Mouse (Mus musculus): ENCODE data around the gene Txk. TPM values are rescaled to one million over a fixed set of nuclear protein-coding genes. Genes with fewer than 3 reads are reported as not detected.

Txk gene
- total RNA-seq, 1 experiment = 0.09 TPM

DNA sequence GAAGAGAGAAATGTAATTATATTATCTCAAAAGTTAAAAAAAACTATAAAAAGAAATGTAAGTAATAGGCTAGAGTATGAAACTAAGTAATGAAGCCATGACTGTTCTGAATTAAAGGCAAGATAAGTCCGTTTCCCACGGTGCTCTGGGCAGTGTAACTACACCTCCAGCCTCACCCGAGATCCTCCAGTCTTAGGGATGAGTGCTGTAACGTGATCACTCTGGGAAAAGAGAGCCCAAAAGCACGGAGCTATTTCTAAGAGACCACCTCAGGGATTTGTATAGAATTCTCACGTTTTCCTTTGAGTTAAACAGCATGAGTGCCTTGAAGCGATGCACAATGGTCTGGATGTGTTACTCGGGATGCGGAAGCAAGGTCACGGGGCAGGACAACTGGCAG, 46.5 kb downstream of the Txk start:
- no peaks in the 10 kb centered on the region for H3K9me3 ChIP-seq (ENCODE audit: control insufficient read depth, insufficient read depth, low read depth, low read length)
- H3K4me1 ChIP-seq (ENCODE audit: control insufficient read depth in 2 of 2, insufficient read depth in 2 of 2, low read length in 2 of 2, poor library complexity in 1 of 2) = no peaks in the 10 kb centered on the region; a peak in 1 of 4 replicates
- in situ Hi-C loops (cut with MboI; ENCODE audit: low sequenced_read_pairs in 2 of 2, unreplicated experiment in 2 of 2) = loop anchor here in 1 of 2 experiments (25.0 kb wide), 1 partner anchor 344 kb away; no protein-coding TSS in a partner anchor
- no peak overlapping the region for H3K9ac ChIP-seq (ENCODE audit: insufficient read depth, low read depth, low read length, poor library complexity, severe bottlenecking)
- no peaks in the 10 kb centered on the region for H3K36me3 ChIP-seq (ENCODE audit: control insufficient read depth, insufficient read depth, low read length, poor library complexity, severe bottlenecking)
- no peak overlapping the region for H3K27ac ChIP-seq (ENCODE audit: insufficient read depth, low read depth, low read length, poor library complexity, severe bottlenecking)
- no peak for TF ChIP-seq CHD2 (IDR thresholded peaks at IDR 0.05; ENCODE audit: low read depth, low read length)
- DNase-seq (ENCODE audit: low read depth, low spot score) = no peak
- no peak overlapping the region for H3K4me3 ChIP-seq (ENCODE audit: insufficient read depth in 1 of 2, low read depth in 1 of 2, low read length in 2 of 2, poor library complexity in 1 of 2, severe bottlenecking in 1 of 2)

DNA sequence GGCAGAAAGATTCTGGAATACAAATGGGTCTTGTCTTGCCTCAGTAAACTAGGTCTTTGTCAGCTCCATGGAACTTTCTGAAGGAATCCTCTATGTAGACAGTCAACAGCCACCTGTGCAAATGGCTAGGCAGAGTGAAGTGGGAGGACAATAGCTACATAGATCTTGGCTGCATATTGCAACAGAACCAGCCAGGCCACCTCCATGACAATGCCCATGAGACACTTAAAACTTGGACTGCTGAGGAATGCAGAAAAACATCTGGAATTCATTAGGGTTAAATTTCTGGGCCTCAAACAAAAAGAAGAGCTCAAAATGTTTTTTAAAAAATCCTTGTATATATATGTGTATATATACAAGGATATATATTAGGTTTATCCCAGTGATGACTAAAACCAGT, 50.4 kb downstream of the Txk start:
- no peaks in the 10 kb centered on the region for H3K36me3 ChIP-seq (ENCODE audit: control insufficient read depth, insufficient read depth, low read length, poor library complexity, severe bottlenecking)
- TF ChIP-seq ZNF384 (IDR thresholded peaks at IDR 0.05; ENCODE audit: low read depth, low read length) = no peak
- TF ChIP-seq MAFK (IDR thresholded peaks at IDR 0.05; ENCODE audit: insufficient read depth, low read depth, low read length) = no peak
- TF ChIP-seq ZC3H11A (IDR thresholded peaks at IDR 0.05; ENCODE audit: borderline replicate concordance, low read depth, low read length) = no peak
- no peak for TF ChIP-seq CHD2 (IDR thresholded peaks at IDR 0.05; ENCODE audit: low read depth, low read length)
- no peak for TF ChIP-seq HCFC1 (IDR thresholded peaks at IDR 0.05; ENCODE audit: borderline replicate concordance, insufficient read depth, low read length)
- H3K4me1 ChIP-seq (ENCODE audit: control insufficient read depth in 2 of 2, insufficient read depth in 2 of 2, low read length in 2 of 2, poor library complexity in 1 of 2) = no peaks in the 10 kb centered on the region; a peak in 1 of 4 replicates
- H3K4me3 ChIP-seq (ENCODE audit: insufficient read depth in 1 of 2, low read depth in 1 of 2, low read length in 2 of 2, poor library complexity in 1 of 2, severe bottlenecking in 1 of 2) = no peak overlapping the region
- no peak overlapping the region for H3K27ac ChIP-seq (ENCODE audit: insufficient read depth, low read depth, low read length, poor library complexity, severe bottlenecking)
- no peak for DNase-seq (ENCODE audit: low read depth, low spot score)
- in situ Hi-C loops (cut with MboI; ENCODE audit: low sequenced_read_pairs in 2 of 2, unreplicated experiment in 2 of 2) = loop anchor here in 1 of 2 experiments (25.0 kb wide), 1 partner anchor 340 kb away; no protein-coding TSS in a partner anchor
- H3K9ac ChIP-seq (ENCODE audit: insufficient read depth, low read depth, low read length, poor library complexity, severe bottlenecking) = no peak overlapping the region
- H3K9me3 ChIP-seq (ENCODE audit: control insufficient read depth, insufficient read depth, low read depth, low read length) = no peaks in the 10 kb centered on the region

DNA sequence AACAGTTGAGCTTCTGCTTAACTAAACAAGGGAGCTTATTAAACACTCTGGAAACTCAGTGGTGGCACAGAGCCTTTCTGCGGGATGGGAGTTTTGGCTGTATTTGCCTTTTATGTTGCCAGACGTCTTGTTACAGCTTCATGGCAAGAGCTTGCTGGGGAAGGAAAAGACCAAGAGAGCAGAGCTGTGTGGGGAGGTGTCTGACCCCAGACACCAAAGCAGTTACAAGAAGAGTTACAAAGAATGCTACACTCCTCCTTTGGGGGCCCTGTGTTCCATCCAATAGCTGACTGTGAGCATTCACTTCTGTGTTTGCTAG, 53.1 kb downstream of the Txk start:
- peaks cover 0 to 3% of the 10 kb centered on the region in 2 experiments; a peak in 1 of 4 replicates for H3K4me1 ChIP-seq (ENCODE audit: control insufficient read depth in 2 of 2, insufficient read depth in 2 of 2, low read length in 2 of 2, poor library complexity in 1 of 2)
- H3K9ac ChIP-seq (ENCODE audit: insufficient read depth, low read depth, low read length, poor library complexity, severe bottlenecking) = no peak overlapping the region
- in situ Hi-C loops (cut with MboI; ENCODE audit: low sequenced_read_pairs in 2 of 2, unreplicated experiment in 2 of 2) = no loop called here
- TF ChIP-seq ZNF384 (IDR thresholded peaks at IDR 0.05; ENCODE audit: low read depth, low read length) (no peak), ZC3H11A (IDR thresholded peaks at IDR 0.05; ENCODE audit: borderline replicate concordance, low read depth, low read length) (no peak), CHD2 (IDR thresholded peaks at IDR 0.05; ENCODE audit: low read depth, low read length) (no peak), HCFC1 (IDR thresholded peaks at IDR 0.05; ENCODE audit: borderline replicate concordance, insufficient read depth, low read length) (no peak), MAFK (IDR thresholded peaks at IDR 0.05; ENCODE audit: insufficient read depth, low read depth, low read length) (no peak)
- no peaks in the 10 kb centered on the region for H3K9me3 ChIP-seq (ENCODE audit: control insufficient read depth, insufficient read depth, low read depth, low read length)
- no peaks in the 10 kb centered on the region for H3K36me3 ChIP-seq (ENCODE audit: control insufficient read depth, insufficient read depth, low read length, poor library complexity, severe bottlenecking)
- no peak for DNase-seq (ENCODE audit: low read depth, low spot score)
- no peak overlapping the region for H3K4me3 ChIP-seq (ENCODE audit: insufficient read depth in 1 of 2, low read depth in 1 of 2, low read length in 2 of 2, poor library complexity in 1 of 2, severe bottlenecking in 1 of 2)
- no peak overlapping the region for H3K27ac ChIP-seq (ENCODE audit: insufficient read depth, low read depth, low read length, poor library complexity, severe bottlenecking)

DNA sequence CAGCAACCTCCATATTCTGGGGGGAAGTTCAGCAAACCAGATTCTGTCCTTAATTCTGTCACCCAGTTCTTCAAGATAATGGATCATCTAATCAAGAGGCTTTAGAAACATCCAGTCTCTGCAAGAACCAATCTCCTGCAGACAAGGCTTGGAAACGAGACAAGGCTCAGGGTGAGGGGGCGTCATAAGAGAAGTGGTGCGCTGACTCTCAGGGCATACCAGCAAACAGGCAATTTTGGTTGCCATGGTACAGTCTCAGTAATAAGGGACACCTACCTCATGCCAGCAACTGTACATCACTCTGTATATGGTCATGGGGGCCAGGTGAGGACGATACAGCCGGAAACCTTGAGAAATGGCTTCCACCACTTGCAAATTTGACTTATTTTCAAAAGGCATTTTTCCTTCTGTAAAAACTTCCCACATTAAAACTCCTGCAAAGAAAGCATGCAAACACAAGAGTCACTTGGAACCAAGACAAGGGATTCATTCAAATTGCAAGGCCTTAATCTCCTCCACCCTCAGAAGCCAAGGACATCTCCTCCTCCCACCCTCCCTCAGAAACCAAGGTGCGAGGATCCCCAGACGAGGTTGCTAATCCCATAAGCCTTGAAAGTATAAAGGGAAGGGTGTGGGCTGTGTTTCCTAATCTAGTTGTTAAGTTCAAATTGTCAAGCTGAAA, 53.6 kb downstream of the Txk start:
- DNase-seq (ENCODE audit: low read depth, low spot score) = no peak
- Histone ChIP-seq H3K4me3 (ENCODE audit: insufficient read depth in 1 of 2, low read depth in 1 of 2, low read length in 2 of 2, poor library complexity in 1 of 2, severe bottlenecking in 1 of 2) (no peak overlapping the region), H3K4me1 (ENCODE audit: control insufficient read depth in 2 of 2, insufficient read depth in 2 of 2, low read length in 2 of 2, poor library complexity in 1 of 2) (peaks cover 0 to 3% of the 10 kb centered on the region in 2 experiments; a peak in 1 of 4 replicates), H3K36me3 (ENCODE audit: control insufficient read depth, insufficient read depth, low read length, poor library complexity, severe bottlenecking) (no peaks in the 10 kb centered on the region), H3K27ac (ENCODE audit: insufficient read depth, low read depth, low read length, poor library complexity, severe bottlenecking) (no peak overlapping the region), H3K9me3 (ENCODE audit: control insufficient read depth, insufficient read depth, low read depth, low read length) (no peaks in the 10 kb centered on the region), H3K9ac (ENCODE audit: insufficient read depth, low read depth, low read length, poor library complexity, severe bottlenecking) (no peak overlapping the region)
- no peak for TF ChIP-seq CHD2 (IDR thresholded peaks at IDR 0.05; ENCODE audit: low read depth, low read length)
- TF ChIP-seq HCFC1 (IDR thresholded peaks at IDR 0.05; ENCODE audit: borderline replicate concordance, insufficient read depth, low read length) = no peak
- no peak for TF ChIP-seq ZNF384 (IDR thresholded peaks at IDR 0.05; ENCODE audit: low read depth, low read length)
- TF ChIP-seq ZC3H11A (IDR thresholded peaks at IDR 0.05; ENCODE audit: borderline replicate concordance, low read depth, low read length) = no peak
- TF ChIP-seq MAFK (IDR thresholded peaks at IDR 0.05; ENCODE audit: insufficient read depth, low read depth, low read length) = no peak
- in situ Hi-C loops (cut with MboI; ENCODE audit: low sequenced_read_pairs in 2 of 2, unreplicated experiment in 2 of 2) = no loop called here

DNA sequence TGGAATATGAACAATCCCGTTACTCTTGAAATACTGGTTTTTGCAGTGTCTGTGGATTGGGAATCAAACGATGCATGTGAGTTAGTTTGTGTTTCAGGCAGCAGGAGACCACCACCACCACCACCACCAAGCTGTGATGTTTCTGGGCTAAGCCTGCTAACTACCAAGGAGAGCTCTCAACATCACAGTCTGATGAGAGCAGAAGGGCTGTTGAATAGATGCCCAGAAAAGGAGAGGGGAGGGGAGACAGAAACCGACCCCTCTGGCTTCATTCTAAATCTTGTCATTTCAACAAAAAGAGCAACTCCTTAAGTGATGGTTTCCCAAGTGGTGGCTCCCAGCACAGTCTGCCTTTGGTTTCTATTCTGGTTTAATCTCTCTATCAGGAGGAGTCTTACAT, 54.2 kb downstream of the Txk start:
- Histone ChIP-seq H3K36me3 (ENCODE audit: control insufficient read depth, insufficient read depth, low read length, poor library complexity, severe bottlenecking) (no peaks in the 10 kb centered on the region), H3K9ac (ENCODE audit: insufficient read depth, low read depth, low read length, poor library complexity, severe bottlenecking) (no peak overlapping the region), H3K27ac (ENCODE audit: insufficient read depth, low read depth, low read length, poor library complexity, severe bottlenecking) (no peak overlapping the region), H3K4me3 (ENCODE audit: insufficient read depth in 1 of 2, low read depth in 1 of 2, low read length in 2 of 2, poor library complexity in 1 of 2, severe bottlenecking in 1 of 2) (no peak overlapping the region), H3K9me3 (ENCODE audit: control insufficient read depth, insufficient read depth, low read depth, low read length) (no peaks in the 10 kb centered on the region), H3K4me1 (ENCODE audit: control insufficient read depth in 2 of 2, insufficient read depth in 2 of 2, low read length in 2 of 2, poor library complexity in 1 of 2) (peaks cover 0 to 3% of the 10 kb centered on the region in 2 experiments; a peak in 1 of 4 replicates)
- in situ Hi-C loops (cut with MboI; ENCODE audit: low sequenced_read_pairs in 2 of 2, unreplicated experiment in 2 of 2) = no loop called here
- TF ChIP-seq ZNF384 (IDR thresholded peaks at IDR 0.05; ENCODE audit: low read depth, low read length) (no peak), HCFC1 (IDR thresholded peaks at IDR 0.05; ENCODE audit: borderline replicate concordance, insufficient read depth, low read length) (no peak), CHD2 (IDR thresholded peaks at IDR 0.05; ENCODE audit: low read depth, low read length) (no peak), ZC3H11A (IDR thresholded peaks at IDR 0.05; ENCODE audit: borderline replicate concordance, low read depth, low read length) (no peak), MAFK (IDR thresholded peaks at IDR 0.05; ENCODE audit: insufficient read depth, low read depth, low read length) (no peak)
- no peak for DNase-seq (ENCODE audit: low read depth, low spot score)
